Mouse (Mus musculus): ENCODE measurements around the gene Sfswap.
"Not testable (repeated sequence)": the region's sequence is repeated elsewhere in the genome, so short reads cannot be mapped to it uniquely, and the experiment has no call there.

Sfswap gene

DNA sequence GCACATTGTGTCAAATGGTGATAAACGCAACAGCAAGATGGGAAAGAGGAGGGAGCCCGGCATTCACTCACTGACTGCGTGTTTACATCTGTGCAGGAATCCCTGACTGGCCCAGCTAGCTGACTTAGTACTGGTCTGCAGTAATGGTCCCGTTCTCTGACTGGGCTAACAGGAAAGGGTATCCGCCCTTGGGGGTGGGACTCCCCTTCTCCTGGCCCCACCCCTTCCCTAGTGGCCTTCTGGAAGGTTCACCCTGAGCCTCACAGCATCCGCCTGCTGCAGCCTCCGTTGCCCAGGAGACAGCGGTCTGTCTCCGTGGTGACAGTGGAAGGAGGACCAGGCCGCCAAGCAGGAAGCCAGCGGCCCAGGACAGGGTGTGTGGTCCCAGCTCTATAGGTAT, 89.9 kb downstream of the Sfswap start:
- peak; percentile 33 for DNase-seq

DNA sequence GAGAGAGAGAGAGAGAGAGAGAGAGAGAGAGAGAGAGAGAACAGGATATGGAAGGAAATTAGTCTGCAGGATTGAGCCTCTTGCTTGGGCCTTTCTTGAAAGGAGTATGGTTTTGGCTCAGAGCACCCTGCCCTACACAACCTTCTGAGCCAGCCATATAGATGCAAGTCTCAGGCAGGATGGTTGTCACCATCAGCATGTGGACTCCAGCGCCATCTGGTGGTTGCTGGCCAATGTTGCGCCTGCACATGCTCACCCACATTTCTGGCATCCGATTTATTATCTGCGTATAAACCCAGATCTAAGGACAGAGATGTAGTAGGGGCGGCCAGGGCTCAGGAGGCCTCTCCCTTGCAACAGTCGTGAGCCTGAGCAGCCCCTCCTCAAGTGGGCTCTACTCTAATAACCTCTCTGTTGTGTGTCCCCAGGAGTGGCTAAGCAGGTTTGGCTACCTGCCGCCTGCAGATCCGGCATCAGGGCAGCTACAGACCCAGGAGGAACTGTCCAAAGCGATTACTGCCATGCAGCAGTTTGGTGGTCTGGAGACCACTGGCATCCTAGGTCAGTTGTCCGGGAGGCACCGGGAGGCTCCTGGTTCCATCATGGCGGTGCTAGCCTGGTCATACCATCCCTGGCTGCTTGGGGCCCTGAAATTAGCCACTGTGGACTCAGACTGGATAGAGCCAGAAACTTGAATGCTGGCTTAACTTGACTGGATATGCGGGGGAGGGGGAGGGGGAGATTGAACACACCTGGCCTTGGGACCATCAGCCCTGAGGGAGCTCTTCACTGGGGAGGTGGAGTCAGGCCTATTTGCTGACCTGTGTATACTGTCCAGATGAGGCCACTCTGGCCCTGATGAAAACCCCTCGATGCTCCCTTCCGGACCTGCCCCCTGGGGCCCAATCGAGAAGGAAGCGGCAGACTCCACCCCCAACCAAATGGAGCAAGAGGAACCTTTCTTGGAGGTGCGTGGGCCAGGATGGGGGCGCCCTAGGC, 93.4 kb downstream of the Sfswap start:
- DNase-seq, result peak; percentile 88

DNA sequence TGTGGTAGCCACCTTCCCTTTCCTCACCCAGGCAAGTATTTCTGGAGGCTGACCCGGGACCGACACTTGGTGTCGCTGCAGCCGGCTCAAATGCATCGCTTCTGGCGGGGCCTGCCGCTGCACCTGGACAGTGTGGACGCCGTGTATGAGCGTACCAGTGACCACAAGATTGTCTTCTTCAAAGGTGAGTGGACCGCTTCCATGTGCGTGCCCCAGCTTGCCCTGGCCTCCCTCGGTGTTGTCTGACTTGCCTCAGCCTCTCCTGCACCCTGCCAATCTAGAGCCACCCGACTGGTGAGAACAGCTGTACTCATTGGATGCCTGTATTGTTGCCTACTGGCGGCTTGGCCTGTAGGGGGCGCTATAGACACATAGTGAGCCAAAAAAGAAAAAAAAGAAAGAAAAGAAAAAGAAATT, 101.1 kb downstream of the Sfswap start:
- peak; percentile 18 for DNase-seq

DNA sequence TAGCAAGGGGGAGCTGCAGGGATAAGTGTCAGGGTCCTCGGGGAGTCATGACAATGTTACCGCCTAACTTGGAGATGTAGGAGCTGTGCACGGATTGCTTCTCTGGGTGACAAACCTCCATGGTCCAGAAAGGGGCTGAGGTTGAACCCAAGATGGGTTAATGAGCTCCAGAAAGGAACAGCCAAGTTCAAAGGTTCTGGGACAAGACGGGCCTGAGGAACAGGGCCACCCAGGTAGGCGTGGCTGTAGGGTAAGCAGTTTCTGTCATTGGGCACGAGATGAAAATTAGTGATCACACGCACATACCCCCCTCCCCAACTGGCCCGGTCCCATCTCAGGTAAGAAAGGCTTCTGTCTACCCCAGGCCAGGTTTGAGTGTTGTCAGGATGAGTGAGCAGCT, 106.5 kb downstream of the Sfswap start:
- no peak for DNase-seq

DNA sequence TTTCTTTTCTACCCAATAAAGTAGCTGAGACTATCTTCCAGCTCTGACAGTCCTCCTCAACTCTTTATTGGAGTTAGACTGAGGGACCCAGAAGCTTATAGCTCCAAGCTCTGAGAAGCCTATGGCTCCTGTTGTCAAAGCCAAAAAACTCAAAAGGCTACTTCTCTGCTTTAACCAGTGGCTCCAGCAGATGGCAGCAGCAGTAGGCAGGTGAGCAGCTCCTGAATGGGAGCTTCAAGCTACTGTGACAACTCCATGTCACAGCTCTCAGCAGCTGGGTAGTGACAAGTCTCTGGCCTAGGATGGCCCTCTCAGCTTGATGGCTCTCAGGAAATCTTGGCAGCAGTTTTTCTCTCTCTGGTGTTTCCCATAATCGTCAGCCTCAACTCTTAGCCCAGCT, 110.0 kb downstream of the Sfswap start:
- DNase-seq, result peak; percentile 77

DNA sequence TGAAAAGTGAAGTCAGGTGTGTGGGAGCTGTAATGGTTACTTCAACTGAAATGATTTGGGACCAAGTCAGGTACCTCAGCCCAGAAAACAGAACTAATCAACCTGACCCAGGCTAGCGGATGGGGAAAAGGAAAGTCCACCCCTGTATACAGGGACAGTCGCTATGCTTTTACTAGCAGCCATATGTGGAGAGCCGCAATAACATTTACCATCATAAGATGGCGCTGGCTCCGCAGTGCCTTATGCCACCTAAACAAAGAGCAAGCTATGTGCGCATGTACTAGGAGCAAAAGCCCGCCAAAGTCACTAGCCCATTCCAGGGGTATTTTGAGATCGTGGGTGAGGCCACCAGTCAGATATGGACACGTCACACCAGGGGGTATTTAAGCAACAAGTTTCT, 119.6 kb downstream of the Sfswap start:
- DNase-seq, result not testable (repeated sequence)

All from lung, postnatal 10 days (tissue).